Mouse (Mus musculus): ENCODE data around the gene Ccdc73.
"Not testable (repeated sequence)": the region's sequence is repeated elsewhere in the genome, so short reads cannot be mapped to it uniquely, and the experiment has no call there.

The Ccdc73 gene

DNA sequence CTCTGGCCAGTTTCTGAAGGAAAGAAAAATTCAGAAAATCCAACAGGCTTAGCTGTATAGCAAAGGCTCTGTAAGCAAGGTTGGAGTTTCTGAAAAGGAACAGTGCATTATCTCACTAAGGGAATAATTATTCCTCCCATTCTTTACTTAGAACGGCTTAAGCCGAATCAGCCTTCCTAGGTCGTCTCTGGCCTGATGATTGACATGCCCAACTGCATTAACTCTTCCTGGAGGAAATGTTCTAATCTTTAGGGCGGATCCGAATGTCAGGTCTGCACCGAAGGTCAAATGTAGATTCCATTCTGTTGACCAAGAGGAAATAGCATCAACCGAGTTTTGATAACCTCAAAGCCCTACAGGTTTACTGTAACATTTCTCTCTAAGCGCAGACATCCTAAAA, 11.2 kb downstream of the Ccdc73 start:
- no peak for DNase-seq

DNA sequence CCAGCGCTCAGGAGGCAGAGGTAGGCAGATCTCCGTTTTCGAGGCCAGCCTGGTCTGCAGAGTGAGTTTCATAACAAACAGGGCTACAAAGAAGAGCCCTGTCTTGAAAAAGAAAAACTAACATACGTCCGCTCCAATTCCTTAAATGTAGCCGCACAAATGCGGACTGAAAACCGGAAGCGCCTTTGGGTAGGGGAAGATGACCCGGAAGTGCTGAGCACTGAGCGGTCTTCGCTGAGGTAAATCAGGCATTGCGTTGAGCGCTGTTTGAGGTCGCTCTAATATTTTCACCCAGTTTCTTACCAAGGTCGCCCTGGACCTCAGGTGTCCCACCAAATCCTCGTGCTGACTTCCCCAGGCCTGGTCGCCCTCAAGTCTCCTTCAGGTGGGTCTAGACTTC, 18.5 kb downstream of the Ccdc73 start:
- DNase-seq, result no peak

DNA sequence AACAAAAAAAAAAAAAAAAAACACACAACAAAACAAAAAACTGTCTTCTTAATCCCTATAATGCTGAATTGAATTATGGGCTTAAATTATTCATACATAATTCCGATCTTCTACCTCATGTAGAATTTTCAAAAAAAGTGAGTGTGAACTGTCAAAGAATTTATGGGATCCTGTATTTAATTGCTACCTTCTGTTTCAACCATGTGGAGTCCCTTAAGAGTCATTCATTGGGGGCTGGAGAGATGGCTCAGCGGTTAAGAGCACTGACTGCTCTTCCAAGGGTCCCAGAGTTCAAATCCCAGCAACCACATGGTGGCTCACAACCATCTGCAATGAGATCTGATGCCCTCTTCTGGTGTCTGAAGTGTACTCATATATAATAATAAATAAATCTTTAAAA, 19.7 kb downstream of the Ccdc73 start:
- not testable (repeated sequence) for DNase-seq

DNA sequence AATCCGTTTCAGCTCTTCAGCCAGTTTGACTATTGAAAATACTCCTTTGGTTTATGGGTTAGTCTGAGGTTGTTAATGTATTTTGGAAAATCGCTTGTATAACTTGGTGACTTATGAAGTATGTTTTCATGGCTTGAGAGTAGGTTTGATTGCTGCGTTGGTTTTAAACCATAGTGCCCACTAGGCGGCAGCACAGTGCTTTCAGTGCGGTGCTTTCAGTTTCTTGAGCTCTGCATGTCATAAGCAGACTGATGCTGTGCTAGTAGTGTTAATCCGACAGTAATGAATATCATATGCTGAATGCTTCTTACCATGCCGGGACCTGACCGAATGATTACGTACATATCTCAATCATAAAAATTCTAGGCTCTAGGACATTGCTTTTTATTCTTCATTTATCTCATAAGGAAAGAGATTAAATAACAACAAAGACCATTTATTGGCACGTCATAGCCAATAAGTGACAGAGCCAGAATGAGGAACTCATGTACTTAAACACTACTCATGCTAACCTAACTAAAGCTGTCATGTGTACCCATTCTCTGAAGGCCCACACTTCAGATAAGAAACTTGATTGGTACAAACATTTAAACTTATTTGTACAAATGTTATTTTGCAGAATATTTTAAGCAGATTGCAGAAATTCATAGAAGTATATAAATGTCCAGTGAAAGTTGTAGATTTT, 20.4 kb downstream of the Ccdc73 start:
- peak; percentile 50 to 78 for DNase-seq

DNA sequence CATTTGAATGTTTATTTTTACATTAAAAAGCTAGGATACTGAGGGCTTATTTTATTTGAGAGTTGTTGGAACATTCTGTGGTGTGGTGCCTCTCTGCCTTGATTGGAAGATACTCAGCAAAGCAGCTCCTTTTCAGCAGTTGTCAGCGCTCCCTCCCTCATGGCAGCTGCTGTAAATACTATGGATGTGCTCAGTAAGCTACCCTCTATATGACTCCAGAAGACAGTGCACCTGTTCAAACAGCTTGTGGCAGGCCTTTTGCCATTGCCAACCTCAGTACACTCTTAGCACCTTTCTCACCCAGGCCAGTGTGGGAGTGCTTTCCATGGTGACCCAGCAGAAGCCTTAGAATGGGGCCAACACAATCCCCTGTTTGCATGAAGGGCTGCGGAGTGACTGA, 32.4 kb downstream of the Ccdc73 start:
- no peak for DNase-seq

DNA sequence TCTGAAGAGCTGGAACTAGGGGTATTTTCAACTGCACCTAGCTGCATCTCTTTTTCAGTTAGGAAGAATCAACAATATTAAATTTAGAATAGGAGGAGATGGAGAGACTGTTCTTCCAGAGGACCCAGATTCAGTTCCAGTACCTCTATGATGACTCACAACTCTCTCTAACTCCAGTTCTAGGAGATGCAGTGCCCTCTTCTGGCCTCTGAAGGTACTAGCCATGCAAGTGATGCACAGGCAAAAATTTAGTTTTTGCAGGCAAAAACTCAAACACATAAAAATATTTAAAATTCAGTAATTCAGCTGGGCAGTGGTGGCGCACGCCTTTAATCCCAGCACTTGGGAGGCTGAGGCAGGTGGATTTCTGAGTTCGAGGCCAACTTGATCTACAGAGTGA, 48.1 kb downstream of the Ccdc73 start:
- peak in 1 of 2 experiments; percentile 3 for DNase-seq

DNA sequence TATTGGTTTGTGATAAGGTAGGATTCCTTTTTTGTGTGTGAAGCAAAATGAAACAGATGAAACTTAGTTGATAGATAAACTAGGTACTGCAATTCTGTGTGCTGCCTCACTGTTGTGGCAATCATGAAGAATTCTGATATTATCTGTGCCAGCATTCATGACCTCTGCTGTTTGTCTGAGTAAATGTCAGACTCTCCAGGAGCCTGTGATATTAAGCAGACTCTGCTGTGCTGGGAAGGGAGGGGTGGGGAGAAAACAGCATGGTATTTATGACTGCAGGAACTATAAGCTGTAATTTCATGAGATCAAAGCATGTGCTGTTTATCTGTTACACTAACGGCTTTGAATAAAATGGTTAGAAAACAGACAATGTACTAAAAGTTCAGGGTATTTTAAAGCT, 96.9 kb downstream of the Ccdc73 start:
- no peak for DNase-seq

DNA sequence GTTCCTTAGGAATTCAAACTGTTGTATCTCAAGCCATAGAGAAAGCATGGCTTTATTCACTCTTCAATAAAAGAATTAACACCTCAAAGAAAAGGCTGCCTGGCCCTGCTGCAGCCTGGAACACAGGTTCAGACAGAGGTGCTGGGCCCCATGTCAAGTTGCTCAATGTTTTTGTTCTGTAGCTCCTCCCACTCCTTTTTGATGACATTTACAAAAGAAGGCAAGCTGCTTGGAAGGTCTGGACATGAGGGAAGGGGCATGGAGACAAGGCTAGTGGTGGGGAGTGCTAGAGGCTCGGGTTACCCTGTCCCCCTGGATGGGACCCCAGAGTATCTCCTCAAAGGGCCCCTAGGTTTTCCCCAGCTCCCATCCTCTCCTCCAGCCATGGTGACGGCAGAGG, 114.1 kb downstream of the Ccdc73 start:
- no peak for DNase-seq

DNA sequence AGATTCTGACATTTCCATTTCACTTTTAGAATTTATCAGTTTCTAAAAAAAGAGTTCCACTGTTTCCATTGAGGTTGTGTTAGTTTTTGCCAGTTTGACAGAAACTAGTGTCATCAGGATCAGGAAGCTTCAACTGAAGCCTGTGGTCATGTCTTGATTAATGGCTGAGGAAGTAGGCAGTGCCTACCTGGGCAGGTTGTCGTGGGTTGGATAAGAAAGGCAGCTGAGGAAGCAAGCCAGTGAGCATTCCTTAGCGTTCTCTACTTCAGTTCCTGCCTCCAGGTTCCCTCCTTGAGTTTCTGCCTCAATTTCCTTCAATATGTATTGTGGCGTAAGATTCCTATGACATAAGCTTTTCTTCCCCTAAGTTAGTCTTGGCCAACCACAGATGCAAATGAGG, 118.2 kb downstream of the Ccdc73 start:
- no peak for DNase-seq

DNA sequence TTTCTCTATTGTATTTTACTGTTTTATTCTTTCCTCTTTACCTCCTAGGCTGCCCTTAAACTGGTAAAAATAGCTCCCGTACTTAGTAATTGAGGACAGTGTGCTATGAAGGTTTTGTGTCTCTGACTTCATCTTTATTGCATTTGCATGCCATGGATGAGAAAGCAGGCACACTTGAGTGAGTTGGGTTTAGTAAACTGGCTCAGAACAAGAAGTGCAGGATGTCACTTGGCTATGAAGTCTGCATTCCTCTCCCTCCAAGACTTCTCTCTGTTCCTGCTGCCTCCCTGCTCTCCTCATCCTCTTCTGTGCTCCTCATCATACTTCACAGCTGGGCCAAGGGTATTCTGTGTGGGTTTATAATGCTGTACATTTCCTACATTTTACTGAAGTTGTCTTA, 121.4 kb downstream of the Ccdc73 start:
- DNase-seq, result no peak

DNA sequence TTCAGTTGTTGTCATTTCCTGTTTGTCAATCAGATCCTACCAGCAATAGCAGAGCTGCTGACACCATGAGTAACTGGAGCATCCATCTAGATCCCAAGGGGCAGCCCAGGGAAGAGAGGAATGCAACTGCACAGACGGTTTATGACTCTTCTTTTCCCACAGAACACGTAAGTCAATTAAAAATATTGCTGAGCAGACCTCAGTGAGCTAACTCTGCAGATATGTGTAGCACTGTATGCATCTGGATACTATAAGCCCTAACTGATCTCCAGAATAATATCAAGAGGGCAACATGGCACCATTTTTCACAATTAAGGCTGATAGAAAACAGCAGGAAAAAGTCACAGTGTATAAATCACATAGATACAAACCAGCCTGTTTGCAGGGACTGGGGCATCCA, 126.8 kb downstream of the Ccdc73 start:
- DNase-seq, result no peak

DNA sequence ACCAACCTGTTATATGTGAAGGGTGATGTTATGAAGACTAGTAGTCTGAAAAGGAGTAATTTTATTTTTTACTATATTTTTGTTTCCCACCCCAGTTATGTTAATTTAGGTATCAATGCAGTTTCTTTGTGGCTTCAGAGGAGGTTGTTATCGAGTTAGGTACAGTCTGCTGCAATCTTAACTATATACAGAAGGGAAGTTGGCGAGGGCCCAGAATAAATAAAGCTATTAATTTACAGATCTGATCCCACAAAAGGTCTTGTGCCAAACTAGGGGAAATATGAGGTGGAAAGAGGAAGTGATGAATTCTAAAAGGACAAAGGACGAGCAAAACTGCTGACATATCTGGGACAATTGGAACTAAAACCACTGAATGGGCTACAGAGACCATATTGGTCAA, 128.6 kb downstream of the Ccdc73 start:
- DNase-seq, result no peak

DNA sequence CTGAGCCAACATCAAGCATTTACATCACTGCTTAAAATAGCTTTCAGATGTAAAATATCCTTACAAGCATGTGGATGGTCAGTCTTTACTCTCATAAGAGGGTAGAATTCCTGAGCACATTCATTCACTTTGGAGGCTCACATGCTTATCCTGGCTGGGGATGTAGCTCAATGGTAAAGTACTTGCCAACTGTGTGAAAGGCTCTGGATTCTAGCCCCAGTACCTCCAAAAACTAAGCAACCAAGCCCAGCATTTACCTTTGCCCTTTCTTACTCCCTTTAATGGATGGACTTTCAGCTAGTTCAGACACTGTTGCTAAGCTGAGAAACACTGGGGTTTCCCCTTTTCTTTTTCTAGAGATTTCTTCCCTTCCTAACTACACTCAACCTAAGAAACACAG, 139.6 kb downstream of the Ccdc73 start:
- DNase-seq, result no peak

DNA sequence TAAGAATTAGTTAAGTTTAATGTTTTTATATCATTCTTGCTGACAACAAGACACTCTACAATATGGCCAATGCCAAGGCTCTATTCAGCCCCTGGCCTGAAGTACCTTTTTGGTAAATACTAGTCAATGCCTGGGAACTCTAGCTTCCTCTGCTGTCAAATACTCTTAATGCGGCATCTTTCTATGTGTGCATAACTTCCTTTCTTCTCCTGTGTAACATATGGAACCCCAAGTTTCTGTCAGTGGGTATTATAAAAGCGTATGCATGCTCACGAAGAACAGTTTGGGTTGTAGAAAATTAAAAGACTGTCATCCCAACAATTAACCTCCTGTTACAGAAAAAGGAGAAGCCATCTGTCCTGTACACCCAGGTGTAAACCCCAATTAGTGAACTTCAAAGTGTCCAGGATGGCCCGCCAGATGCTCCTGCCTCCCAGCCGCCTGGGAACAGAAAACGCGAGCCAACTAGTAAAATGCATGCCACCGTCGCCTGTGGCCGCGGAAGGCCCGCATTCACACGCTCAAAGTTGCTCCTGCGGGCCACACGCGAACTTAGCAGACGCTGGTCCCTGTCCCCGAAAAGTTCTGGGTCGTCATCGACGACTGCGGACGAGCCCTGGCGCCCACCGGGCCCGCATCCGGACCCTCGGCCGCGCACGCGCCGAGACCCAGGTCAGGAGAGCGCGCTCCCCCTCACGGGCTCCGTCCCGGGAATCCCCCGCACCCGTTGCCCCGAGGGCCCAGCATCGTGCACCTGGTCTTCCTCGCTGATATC, 148.8 kb downstream of the Ccdc73 start:
- no peak for DNase-seq

DNA sequence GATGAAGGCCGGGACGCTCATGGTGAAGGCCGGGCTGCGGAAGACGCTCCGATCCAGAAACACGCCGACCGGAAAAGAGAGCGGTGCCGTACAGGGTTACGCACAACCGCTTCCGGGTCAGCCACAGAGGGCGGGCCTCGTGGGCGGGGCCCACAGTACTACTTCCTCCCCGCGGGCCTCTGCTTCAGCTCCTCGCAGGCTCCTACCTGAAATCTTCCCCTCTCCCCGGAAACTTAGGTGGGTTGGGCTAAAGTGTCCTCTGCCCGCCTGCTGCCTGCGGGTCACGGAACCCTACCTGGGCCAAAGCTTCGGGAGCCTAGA, 149.3 kb downstream of the Ccdc73 start, which contains the start of gene Eif3m:
Eif3m (minus strand) TSS at position 114 of the 321 bp plus-strand sequence.
- peak; percentile 89 to 96 for DNase-seq

DNA sequence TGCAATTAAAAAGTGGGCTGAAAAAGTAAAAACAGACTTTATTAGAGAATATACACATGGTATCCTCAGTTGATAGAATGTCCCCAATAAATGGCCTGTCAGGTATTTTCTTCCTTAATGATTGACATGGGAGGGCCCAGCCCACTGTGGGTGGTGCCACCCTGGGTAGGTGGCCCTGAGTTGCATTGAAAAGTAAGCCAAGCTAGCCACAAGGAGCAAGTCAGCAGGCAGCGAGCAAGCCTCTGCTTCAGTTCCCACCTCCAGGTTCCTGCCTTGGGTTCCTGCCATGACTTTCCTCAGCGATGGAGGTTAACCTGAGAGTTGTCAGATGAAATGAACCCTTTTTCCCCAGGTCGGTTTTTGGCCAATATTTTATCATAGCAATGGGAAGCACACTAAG, 150.2 kb downstream of the Ccdc73 start:
- no peak for DNase-seq

DNA sequence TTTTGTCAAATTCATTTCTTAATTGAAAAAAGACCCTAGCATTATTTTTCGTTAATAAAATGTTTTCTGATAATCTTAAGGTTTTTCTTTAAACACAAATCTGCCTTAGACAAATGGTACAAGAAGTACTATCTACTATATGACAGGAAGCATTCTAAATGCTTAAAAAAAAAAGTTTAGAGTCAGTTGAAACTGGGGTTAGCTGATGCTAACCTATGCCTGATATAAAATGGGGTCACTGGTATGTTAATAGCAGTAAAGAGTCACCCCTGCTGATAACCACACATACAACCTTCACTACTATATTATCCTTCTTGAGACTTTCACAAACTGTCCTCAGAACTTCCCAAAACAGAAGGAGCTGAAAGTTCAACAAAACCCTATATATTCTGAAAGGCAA, 151.9 kb downstream of the Ccdc73 start:
- DNase-seq, result no peak

DNA sequence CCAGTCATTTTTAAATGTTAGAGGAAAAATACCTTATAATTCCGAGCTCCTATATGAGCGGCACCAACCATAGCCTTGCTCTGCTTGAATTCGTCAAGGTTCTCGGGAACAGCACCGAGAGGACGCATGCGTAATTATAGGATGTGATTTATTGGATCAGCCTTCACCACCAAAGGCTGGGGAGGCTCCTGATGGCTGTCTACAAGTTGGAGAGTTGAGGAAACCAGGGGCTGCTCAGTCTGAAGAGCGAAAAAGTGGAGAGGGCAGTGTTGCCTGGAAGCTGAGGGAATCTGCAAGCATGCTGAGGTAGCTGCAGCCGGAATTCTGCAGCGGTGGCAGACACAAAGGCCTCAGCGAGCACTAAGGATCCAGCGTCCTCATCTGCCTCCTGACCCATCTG, 153.7 kb downstream of the Ccdc73 start:
- no peak for DNase-seq

DNA sequence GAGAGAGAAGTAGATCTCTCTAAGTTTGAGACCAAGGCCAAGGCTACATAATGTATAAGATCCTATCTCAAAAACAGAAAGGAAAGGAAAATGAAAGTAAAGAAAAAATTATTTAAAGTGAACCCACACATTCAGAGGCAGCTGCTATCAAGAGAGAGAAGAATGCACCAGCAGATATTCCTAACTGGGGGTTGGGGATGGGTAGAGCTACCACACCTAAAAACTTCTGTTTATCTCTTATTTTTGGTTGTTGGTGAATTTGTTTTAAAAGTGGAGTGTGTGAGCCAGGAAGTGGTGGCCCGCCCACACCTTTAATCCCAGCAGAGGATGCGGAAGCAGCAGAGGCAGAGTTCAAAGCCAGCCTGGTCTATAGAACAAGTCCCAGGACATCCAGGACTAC, 154.2 kb downstream of the Ccdc73 start:
- DNase-seq, result no peak

DNA sequence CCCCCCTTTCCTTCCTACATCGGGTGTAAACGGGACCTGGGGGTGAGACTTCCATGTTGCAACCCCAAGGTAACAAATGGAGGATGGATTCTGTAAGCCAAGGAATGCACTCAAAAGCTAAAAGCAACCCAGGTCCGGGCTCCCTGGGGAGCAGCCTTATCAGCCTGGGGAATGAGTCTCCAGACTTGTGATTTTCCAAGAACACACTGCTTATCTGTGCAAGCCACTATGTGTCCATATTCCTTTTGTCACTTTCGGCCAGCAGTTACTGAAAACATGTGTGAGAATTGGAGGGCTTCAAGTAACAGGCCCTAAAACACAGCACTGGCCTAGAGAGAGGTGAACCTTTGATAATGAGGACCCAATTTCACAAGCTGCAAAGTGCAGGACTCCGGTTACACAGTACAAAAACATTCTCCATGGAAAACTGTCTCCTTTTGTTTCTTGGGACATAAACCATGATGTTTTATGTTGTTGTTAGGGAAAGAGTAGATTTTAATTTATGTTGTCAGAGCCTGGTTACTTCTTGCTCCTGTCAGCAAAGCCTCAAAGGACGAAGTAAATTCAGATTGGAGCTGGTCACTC, 155.5 kb downstream of the Ccdc73 start:
- DNase-seq, result no peak

DNA sequence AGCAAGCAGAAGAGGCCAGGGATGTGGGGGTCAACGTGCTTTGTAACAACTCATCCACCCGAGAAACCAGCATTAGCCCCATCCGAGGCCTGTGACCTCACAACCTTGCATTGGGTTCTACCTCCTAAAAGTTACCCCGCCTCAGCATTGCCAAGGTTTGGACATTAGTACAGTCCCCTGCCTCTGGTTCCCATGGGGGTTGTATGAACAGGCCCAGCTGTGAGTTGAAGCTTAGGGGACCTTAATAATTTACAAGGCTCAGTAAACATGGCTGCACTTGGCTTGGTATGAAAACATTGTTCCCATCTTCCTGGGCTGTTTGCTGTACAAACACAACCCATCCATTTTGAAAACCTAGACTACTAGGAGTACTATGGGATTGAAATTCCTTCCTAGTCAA, 156.2 kb downstream of the Ccdc73 start:
- no peak for DNase-seq

DNA sequence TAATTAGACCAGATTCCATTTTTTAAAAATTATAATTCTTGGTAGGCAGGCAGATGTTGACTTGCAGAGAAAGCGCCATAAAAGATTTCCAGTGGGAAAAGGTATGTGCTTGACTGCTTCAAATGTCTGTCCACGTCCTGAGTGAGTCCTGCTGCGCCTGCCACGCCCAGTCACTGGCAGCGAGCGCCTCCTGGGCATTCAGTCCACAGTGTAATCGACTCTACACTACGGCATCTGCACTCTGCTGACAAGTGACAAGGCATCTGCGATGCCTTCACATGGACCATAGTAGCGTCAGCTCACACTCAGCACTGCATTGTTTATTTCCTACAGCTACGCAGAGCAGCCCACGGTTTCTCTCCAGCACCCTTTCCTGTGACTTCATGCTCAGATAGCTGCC, 158.0 kb downstream of the Ccdc73 start:
- DNase-seq, result not testable (repeated sequence)

DNA sequence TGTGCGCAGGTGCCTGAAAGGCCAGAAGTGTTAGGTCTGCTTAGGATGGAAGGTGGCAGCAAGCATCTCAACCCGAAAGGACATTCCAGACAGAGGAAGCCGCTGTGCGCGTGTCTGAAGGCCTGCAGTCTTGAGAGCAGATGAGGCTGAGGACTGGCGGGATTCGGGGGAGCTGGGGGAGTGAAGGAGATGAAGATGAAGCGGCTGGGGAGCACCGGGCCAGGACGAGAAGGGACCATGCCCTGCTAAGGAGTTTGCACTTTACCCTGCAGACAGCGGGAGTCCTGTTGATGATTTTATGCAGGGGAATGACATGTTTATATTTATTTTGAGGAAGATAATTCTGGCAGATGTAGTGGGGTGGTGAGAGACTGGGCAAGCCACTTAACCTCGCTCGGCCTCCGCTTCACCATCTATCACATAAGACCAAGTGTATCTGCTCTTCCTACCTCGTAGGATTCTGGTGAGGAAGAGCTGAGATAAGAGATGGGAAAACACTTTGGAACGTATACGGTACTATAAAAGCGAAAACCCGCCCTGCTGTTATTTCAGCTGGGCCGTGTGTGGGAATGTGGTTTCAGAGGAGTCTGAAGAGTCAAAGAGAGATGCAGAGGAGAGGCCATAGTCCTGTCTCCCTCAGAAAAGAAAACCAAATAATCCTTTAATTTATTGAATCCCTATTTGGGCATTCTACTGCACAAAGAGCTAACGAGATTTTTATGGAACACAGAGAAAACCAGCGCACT, 159.5 kb downstream of the Ccdc73 start:
- no peak for DNase-seq

DNA sequence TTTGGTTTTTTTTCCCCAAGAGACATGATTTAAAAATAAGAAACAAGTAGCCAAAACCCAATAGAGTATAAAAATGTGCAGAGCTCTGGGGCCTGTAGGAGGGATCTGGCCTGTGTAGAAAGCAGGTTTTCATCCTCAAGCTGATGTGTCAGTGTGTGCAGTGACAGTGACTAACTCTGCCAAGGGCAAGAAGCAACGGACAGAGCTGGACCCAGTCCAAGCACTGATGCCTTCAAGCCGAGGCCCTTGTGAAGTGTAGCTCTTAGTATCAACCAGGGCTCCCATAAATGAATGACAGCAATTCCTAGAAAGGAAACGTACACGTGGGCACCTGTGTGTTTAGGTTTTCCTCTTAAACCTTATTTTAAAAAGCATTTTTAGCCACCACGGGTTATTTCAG, 161.2 kb downstream of the Ccdc73 start:
- no peak for DNase-seq
